Mouse (Mus musculus) fibroblast of lung, adult 2 months (primary cell): ENCODE results near the gene Trem3.

Source experiments
- DNase-seq: peaks from one replicate; pipeline ENCODE4 v3.0.0-alpha.2; 2011; ENCODE audit warnings: low read depth

The Trem3 gene

DNA sequence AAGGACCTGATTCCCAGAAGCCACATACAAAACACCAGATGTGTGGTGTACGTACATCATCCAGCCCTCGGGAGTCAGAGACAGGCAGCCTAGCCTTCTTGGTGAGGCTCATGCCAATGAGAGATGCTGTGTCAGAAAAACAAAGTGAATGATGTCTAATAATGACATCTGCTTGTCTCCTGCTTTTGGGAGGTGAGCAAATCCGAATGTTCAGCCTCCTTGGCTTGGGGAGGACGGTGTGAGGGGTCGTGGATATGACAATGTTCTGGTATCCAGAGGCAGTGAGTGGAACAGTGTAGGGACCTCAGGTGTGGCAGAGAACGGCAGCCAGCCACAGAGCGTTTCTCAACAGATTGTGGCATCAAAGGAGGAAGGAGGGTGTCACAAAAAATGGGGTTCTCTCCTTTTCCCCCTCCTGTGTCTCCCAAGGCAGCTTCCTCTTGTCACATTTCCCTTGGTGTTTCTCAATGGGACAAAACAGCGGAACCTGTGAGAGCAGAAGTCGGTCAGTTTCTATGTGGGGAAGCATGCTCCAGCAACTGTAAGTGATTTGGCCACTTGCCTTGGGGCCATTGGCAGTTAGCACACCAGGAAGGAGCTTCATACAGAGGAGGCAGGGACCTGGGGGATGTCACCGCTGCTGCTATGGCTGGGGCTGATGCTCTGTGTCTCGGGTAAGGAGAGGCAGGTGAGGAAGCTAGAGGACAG, at the start of gene Trem3:
Gene Trem3, plus strand, starts transcription at position 557 of the 708 bp plus-strand sequence.
- DNase-seq, result no peak

DNA sequence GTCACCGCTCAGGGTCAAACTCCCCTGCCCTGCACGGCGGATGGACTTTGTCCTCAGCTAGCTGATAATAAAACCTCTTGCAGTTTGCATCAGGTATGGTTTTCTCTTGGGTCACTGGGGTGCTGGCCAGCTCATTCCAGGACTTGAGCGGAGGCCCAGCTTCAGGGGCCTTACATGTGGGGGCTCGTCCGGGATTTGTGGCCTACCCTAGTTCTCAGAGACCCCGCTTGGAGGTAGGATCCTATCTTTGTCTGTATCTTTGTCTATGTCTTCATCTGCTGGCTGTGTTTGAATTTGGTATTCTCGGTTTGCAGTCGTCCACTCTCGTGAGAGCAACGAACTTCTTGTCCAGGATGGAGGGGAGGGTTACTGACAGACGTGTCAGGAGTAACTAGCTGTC, 44.5 kb upstream of the Trem3 start:
- no peak for DNase-seq

DNA sequence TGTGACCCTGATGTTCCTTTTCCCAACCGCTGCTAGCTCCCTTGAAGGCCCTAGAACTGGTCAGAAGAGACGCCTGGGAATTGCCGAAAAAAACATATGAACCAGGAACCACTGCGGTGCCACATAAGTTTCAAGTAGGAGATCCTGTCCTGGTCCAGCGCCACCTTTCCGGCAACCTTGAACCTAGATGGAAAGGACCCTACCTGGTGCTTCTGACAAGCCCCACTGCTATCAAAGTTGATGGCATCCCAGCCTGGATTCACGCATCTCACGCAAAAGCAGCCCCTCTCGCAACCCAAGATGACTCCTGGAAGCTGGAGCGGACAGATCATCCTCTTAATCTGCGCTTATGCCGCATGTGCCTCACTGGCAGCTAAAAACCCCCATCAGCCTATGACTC, 35.0 kb upstream of the Trem3 start:
- no peak for DNase-seq

DNA sequence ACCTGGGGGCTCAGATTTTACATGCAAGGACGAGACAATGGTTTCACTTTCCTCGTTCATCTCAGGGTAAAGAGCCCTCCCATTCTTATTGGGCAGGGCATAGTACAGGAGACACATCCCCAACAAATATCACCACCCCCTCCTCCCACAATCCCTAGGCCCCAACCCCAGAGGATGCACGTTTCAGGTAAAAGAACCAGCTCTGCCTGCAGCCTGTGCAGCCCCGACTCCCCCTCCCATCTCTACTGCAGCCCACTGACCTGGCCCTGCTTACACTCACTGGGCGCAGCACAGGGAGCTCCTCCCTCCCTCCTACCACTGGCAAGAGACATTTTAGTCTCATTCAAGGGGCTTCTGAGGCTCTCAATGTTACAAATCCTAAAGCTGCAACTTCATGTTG, 34.1 kb upstream of the Trem3 start:
- DNase-seq, result no peak

DNA sequence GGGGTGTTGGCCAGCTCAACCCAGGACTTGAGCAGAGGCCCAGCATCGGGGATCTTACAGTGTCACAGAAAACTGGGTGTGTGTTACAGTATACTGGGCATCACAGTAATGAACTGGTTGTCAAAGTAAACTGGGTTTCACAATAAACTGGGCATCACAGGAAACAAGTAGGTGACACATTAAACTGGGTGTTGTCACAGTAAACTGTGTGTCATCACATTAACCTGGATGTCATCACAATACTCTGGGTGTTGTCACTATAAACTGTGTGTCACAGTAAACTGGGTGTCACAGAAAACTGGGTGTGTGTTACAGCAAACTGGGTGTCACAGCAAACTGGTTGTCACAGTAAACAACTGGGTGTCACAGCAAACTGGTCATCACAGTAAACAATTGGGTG, 32.1 kb upstream of the Trem3 start:
- DNase-seq, result no peak

DNA sequence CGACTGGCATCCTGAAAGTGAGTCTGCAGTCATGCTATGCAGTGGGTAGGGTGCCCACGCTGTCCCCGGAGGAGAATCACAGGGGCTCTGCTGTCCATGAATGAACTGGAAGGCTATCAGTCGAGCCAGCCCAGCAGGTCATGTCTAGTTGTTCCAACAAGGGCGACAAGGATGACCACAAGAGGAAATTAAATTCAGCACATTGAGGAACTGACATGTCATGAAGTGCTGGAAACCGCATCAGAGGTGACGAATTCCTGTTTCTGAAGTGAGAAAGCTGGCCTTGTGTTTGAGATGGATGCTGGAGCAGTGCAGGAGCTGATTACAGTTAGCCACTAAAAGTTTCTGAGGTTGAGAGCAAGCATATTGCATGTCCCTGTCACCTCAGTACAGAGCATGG, 16.9 kb upstream of the Trem3 start:
- DNase-seq, result no peak

DNA sequence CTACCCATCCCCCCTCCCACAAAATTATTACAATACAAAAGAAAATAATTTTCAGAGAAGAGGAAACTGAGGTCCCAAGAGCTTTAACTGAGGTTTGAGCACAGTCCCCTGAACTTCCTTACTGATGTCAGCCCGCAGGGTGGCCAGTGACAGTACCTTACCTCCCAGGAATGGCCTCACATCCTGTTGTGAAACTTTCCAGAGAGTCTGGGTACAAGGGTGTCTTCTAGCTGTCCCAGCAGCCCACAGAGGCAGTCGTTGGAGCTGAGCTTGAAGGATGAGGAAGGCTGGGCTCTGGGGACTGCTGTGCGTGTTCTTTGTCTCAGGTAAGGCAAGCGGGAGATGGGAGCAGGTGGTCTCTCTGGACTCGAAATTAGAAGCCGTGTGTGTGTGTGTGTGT, 15.1 kb upstream of the Trem3 start, which contains the start of gene Trem1:
Gene Trem1, plus strand, starts transcription at position 251 of the 400 bp plus-strand sequence.
- no peak for DNase-seq

DNA sequence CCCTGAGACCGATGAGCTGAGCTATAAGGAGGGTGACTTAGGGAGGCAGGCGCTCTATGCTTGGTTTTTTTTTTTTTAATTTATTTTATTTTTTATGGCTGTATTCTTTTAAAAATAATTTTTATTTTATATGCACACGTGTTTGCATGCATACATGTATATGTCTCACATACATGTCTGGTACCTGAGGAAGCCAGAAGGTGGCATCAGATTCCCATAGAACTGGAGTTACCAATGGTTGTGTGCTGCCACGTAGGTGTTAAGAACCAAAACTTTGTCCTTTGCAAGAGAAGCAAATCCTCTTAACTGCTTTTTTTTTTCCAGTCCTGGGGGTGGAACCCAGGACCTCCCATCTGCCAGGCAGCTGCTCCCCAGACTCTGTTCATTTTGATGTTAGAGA, 13.8 kb upstream of the Trem3 start:
- DNase-seq, result no peak

DNA sequence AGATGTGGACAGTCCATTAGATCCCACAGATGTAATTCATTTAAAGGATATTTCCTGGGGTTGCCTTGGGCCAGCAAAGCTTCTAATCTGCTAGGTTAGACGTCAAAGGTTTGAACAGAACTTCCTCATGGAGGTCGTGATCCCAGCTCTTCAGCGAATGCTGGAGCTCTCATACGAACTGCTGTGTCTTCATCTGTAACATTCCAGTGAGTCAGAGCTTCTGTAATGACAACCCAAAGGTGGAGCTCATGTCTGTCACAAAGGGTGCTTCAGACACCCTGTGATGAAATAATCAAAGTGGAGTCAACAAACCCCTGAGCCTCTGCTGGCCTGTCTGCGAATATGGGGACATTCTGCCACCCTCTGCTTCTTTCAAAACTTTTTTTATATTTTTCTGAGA, 13.0 kb upstream of the Trem3 start:
- no peak for DNase-seq

DNA sequence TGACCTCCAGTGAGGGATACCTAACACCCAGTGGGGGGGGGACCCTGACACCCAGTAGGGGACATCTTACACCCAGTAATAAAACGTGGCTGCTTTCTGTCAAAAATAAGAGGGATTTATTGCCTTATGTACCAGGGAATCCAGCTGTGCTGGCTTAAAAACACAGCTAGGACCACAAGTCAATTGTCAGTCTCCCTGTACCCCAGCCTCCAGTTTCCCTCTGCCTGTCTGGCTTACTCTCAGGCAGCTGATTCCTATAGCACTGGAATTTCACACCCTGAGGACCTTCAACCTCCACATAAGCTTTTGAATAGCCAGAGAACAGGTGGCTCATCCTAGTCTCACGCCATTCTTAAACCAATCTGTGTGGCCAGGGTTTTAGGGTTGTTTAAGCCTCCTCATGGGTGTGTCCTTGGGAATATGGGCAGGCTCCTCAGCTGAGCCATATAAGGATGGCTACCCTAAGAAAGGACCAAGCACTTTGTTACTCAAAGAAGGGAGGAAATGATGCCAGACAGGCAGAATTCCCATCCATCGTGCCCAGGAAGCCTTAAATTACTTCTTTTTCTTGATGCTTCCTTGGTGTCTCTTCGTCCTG, 11.7 kb upstream of the Trem3 start:
- no peak for DNase-seq

DNA sequence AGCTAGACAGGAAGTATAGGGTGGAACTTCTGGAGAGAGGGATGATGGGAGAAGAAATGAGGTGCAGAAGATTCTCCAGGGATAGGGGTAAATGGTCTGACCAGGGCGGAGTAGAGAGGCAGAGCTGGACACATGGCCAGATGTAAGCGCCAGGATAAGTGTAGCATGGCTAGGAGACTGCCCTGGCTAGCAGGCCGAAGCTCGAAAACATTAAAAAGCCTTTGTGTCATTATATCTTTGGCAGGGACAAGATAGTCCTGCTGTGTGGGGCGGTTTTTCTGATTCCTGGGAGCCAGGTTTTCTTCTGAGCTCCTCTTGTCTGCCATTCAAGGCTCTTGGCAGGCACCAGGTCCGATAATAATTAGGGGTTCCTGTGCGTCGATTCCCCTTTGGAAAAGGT, 10.0 kb upstream of the Trem3 start:
- no peak for DNase-seq

DNA sequence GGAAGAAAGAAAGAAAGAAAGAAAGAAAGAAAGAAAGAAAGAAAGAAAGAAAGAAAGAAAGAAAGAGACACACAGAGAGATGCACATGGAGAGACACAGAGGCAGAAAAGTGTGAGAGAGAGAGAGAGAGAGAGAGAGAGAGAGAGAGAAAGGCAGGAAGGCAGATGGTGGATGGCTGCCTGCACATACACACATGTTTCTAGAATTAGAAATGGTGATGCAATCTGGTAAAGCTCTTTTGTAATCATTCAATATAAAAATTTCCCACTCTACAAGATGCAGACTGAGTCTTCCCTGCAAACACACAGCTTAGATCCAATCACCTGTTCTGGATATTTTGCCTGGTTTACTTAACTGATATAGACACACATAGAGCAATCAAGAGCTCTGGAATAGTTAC, 1.5 kb downstream of the Trem3 start:
- no peak for DNase-seq

DNA sequence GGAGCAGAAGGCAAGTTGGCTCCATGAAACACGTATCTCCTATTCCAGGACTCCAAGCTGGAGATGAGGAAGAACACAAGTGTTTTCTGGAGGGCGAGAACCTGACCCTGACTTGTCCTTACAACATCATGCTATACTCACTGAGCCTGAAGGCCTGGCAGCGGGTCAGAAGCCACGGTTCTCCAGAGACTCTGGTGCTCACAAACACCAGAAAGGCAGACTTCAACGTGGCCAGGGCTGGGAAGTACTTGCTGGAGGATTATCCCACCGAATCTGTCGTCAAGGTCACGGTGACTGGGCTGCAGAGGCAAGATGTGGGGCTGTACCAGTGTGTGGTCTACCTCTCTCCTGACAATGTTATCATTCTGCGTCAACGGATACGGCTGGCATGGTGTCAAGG, 1.9 kb downstream of the Trem3 start:
- DNase-seq, result no peak

DNA sequence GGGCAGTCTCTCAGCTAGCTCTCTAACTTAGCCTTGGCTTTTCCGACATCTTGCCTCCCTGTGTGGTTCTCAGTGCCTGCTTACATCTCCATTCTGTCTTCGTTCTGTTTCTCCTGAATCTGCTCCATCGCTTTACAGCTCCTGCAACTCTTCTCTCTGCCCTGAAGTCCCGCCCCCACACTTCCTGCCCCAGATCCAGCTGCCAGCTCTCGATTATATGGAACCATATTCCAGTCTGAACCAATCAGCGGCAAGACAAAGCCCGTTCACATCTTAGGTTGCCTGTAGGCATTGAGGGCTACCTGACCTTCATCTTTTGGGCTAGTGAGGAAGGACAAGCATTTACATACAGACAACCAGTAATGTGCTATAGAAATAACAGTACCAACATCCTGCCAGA, 3.1 kb downstream of the Trem3 start:
- DNase-seq, result no peak

DNA sequence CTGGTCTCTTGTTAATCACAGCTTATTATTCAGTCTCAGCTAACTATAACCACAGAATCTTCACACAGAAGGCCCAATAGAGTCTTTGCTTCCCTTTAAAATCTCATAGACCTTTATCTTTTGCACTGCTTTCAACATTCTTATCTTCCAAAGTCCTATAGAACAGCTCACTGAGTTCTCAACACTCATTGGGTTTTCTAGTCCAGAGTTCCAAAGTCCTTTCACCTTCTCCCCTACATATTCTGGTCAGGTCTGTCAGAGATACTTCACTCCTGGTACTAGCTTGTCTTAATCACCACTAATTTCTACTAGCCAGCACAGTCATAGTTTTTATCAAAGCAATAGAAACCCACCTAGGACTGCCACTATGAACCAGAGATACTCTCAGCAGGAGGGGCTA, 9.0 kb downstream of the Trem3 start:
- no peak for DNase-seq

DNA sequence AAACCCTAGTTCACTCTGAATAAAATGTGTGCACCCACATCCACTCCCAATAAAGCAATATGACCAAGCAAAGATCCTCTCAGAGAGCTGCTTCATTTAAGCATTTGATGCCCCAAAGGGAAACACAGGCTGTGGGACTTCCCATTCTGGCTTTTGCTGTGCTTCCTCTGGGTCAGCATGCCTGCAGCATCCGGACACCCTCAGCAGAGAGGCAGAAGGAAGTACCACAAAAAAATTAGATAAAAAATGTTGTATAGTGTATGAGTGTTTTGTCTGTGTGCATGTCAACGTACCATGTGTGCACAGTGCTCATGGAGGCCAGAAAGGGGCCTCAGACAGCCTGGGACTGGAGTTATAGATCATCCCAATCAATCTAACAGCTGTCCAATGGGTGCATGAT, 14.3 kb downstream of the Trem3 start:
- DNase-seq, result no peak

DNA sequence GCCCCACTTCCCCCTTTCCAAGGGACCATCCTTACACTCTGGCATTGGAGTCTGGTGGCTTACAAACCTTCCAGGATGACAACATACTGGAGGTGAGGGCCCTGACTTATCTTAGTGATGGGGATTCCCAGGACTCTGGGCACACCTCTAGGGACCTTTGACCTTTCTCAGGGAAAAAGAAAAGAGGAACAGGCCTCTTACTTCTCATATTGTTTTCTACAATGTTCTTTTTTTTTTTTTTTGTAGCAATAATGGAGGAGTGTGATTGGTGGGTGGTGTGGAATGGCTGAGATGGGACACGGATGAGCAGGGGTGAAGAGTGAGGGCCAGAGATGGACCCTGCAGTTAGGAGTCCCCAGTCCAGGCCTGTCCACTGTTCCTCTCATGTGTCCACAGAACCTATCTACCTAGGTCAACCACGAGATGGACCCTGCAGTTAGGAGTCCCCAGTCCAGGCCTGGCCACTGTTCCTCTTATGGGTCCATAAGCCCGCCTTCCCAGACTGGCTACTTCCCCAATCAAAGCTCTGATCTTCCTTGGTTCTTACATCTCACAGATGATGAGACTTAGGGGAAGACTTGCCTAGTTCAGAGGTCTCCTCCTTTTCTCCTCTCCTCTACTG, 16.3 kb downstream of the Trem3 start, which contains the start of gene Treml4:
Gene Treml4, plus strand, starts transcription at position 555 of the 622 bp plus-strand sequence.
- DNase-seq, result no peak

DNA sequence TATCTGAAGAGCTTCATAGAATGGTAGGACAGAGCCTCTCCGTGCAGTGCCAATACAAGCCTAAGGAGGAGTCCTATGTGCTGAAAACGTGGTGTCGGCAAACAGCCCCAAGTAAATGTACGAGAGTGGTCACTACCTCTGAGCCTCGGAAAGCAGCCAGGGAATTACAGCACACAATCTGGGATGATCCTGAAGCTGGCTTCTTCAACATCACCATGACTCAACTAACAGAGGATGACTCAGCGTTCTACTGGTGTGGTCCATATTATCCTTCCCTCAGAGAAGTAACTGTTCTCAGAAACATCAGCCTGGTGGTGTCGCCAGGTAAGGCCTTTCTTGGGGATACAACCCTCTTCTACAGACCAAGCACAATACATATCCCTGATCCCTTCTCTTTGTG, 17.1 kb downstream of the Trem3 start:
- no peak for DNase-seq

DNA sequence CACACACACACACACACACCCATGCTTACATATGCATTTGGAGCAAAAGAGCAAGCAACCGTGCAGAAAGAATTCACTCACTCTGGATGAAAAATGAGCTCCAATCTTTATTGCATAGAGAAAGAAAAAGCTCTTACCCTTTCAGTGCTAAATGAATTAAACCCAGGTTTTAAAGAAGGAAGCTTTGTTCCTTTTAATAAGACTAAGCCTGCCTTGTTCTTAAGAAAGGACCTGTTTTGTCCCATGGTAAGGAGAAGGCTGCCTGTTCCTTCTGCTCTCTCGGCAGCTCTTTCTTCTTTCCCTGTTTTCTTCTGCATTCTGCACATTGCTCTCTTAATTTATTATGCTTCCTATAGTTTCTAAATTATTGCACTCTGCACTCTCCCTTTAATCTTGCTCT, 18.6 kb downstream of the Trem3 start:
- DNase-seq, result no peak

DNA sequence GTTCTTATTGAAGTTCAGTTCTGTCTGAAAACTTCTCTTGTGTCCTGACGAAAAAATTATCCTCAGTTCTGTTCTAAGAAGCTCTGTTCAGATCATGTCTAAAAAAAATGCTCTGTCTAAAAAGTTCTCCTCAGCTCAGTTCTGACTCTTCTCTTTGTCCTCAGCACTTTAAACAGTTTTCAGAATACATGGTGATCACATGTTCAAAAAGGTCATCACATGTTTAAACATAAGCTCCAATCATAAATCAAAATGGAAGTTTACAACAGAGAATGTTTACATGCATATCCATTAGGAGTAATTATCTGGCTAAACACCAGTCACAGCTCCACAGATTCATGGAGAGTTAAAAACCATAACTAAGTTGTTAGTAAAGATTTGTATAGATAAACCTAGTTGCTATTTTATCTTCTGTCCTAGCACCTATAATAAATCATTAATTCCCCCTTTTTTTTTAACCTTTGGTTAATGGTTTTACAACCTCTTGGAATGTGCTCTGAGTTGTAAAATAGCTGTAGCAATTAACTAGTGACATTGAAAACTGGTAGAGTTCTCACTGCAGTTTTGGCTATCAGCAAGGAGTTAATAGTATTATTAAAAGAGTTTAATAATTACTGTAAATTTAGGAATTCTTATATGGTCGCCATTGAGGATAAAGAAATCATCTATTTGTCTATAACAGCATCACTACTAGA, 19.2 kb downstream of the Trem3 start:
- DNase-seq, result no peak

DNA sequence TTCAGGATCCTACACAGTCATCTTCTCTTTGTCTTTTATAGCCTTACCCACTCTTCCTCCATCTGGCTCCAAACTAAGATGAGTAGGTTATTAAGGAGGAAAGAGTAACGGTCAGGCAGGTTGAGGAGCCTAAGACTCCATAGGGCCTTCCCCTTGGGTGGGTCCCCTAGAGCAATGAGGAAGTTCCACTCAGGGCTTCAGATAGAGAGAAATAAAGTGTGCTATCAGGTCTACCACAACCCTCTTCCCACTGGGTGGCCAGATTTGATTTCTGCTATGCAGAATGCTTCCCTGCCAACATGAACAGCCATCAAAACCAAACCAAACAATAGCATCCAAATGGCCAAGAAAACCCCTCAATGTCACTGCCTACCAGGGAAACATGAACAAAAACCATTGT, 20.0 kb downstream of the Trem3 start:
- no peak for DNase-seq

DNA sequence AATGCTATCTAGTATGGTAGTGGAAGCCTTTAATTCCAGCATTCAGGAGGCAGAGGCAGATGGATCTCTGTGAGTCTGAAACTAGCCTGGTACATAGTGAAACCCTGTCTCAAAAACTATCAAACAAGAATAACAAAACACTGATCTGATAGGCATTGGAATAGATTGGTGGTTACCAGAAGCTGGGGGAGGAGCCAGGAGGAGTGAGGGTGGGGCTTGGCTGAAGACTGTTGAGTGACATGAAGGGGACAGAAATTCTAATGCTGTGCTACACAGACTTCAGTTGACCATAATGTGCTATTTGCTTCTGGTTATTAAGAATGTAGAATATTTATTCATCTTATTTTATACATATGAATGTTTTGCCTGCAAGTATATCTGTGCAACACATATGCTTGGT, 20.7 kb downstream of the Trem3 start:
- DNase-seq, result no peak

DNA sequence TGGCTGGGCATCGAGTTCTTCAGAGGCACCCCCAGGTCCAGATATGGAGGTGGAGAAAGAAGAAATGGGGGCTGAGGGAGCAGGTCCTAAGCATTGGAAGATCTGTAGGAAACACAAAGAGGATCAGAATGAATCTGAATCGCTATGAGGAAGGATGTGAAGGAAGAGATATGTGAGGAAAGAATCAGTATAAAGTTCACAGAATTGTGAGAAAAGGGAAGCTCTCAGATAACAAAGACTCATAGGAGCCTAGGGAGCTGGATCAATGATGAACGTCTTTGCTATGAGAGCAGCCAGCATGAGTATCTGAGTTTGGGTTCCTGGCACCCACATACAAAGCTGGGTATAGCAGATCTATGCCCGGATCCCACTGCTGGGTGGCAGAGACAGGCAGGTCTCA, 22.3 kb downstream of the Trem3 start:
- DNase-seq, result no peak
